8 mouse cellular contexts compared by ENCODE assay signal in the genomic region with DNA sequence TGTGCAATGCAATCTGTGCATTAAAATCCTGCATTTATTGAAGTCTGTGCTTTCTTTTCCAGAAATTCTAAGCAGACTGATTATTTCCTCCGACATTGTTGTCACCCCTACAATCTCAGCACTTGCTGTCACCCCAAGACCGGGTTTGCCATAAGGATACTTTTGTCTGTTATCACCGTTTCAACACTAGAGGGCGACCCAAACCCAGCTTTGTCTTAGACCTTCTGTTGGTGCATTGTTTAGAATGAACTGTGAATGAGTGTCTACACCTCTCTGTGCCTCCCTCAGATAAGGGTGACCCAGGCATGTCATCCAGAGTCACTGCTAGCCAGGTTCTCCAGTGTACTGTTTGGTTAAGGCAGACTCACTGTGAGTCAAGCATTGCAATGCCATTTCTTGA.
DNase-seq lines count a peak whose midpoint lies in the region; ATAC-seq lines count a peak whose summit lies in the region.

No protein-coding gene starts in this region.

- no peak overlapping the region for H3K27ac ChIP-seq in hindbrain, embryonic 11.5 days (ENCODE audit: low read depth, low read length)
- no peak overlapping the region for H3K27ac ChIP-seq in hindbrain, embryonic 12.5 days

- H3K4me1 ChIP-seq in hindbrain, embryonic 11.5 days (replicated peaks; ENCODE audit: control insufficient read depth, insufficient read depth, low read length), result no peaks in the 10 kb centered on the region
- no peaks in the 10 kb centered on the region for H3K4me1 ChIP-seq in hindbrain, embryonic 12.5 days

- no peak overlapping the region for H3K4me2 ChIP-seq in hindbrain, embryonic 11.5 days (replicated peaks; ENCODE audit: low read depth, low read length)
- no peak overlapping the region for H3K4me2 ChIP-seq in hindbrain, embryonic 12.5 days (replicated peaks)

- peak; percentile 70 for DNase-seq in hindbrain, embryonic 11.5 days (ENCODE audit: low spot score)
- peak; percentile 15 for DNase-seq in thymus, postnatal 4 days
- no peak for DNase-seq in thymus, adult 18-20 months
- DNase-seq in c-Kit-positive CD71-negative TER-119-negative erythroid progenitor cells, embryonic 14.5 days (ENCODE audit: low read depth), result peak; percentile 18
- DNase-seq in kidney, postnatal 4 days, result peak; percentile 59 to 65
- no peak for DNase-seq in MN1 (ENCODE audit: low spot score)
- DNase-seq in thymus, postnatal 25 days, result no peak

- no peak overlapping the region for H3K9ac ChIP-seq in hindbrain, embryonic 11.5 days (ENCODE audit: low read depth, low read length)
- H3K9ac ChIP-seq in hindbrain, embryonic 12.5 days, result no peak overlapping the region

- H3K27me3 ChIP-seq in hindbrain, embryonic 11.5 days (ENCODE audit: control insufficient read depth, insufficient read depth, low read length), result no peaks in the 10 kb centered on the region
- no peaks in the 10 kb centered on the region for H3K27me3 ChIP-seq in hindbrain, embryonic 12.5 days

- 25% methylated on average over 4 of the region's 4 CpGs for WGBS in hindbrain, embryonic 11.5 days
- WGBS in hindbrain, embryonic 12.5 days, result 24% methylated on average over 4 of the region's 4 CpGs

- H3K4me3 ChIP-seq in hindbrain, embryonic 11.5 days (ENCODE audit: low read depth, low read length), result no peak overlapping the region
- no peak overlapping the region for H3K4me3 ChIP-seq in hindbrain, embryonic 12.5 days

- no peak for ATAC-seq in hindbrain, embryonic 11.5 days (ENCODE audit: low FRiP score)
- no peak for ATAC-seq in hindbrain, embryonic 12.5 days (ENCODE audit: low FRiP score)

- H3K36me3 ChIP-seq in hindbrain, embryonic 11.5 days (ENCODE audit: control insufficient read depth, insufficient read depth, low read length), result no peaks in the 10 kb centered on the region
- H3K36me3 ChIP-seq in hindbrain, embryonic 12.5 days, result no peaks in the 10 kb centered on the region

- H3K9me3 ChIP-seq in hindbrain, embryonic 11.5 days (ENCODE audit: control insufficient read depth, low read length), result peaks cover 3% of the 10 kb centered on the region; the same call in 1 of the 2 replicates
- H3K9me3 ChIP-seq in hindbrain, embryonic 12.5 days (replicated peaks), result peaks cover 4% of the 10 kb centered on the region; the same call in 1 of the 2 replicates

Comparison
In these comparisons a context has a peak if more than half of its experiments do, and no peak if none do; other contexts are left out.
1. DNase-seq: peak in hindbrain, embryonic 11.5 days (single experiment), thymus, postnatal 4 days (single experiment), c-Kit-positive CD71-negative TER-119-negative erythroid progenitor cells, embryonic 14.5 days (single experiment) and kidney, postnatal 4 days (2 of 2); none in thymus, adult 18-20 months (0 of 2), MN1 (single experiment) and thymus, postnatal 25 days (single experiment).